Mouse (Mus musculus) lung, embryonic 14.5 days (tissue): ENCODE measurements around the gene Trim60. TPM values are rescaled to one million over a fixed set of nuclear protein-coding genes. Genes with fewer than 3 reads are reported as not detected.

ENCODE experiments used
- ATAC-seq: fragments of 200-750 bp; cut with Nextera tagmentation; 2 replicates; pipeline ENCODE4 v1.8.0; 2017; ENCODE audit warnings: mild to moderate bottlenecking, moderate TSS enrichment, moderate library complexity; ENCODE audit not compliant: insufficient read depth
- DNase-seq: peaks from one replicate; pipeline ENCODE4 v3.0.0-alpha.2; 2015
- H3K27ac ChIP-seq: fragments of 300-500 bp; sonication (generic); 2 replicates; pipeline ENCODE4 v1.5.1; 2014; ENCODE audit warnings: low read depth, mild to moderate bottlenecking, moderate library complexity
- H3K27me3 ChIP-seq: fragments of 300-500 bp; sonication (generic); 2 replicates; pipeline ENCODE4 v1.6.1; 2014; ENCODE audit warnings: low read length, control low read depth; ENCODE audit not compliant: insufficient read depth
- H3K36me3 ChIP-seq: fragments of 300-500 bp; sonication (generic); 2 replicates; pipeline ENCODE4 v1.6.1; 2014; ENCODE audit warnings: control low read depth; ENCODE audit not compliant: insufficient read depth
- H3K4me1 ChIP-seq: fragments of 300-500 bp; sonication (generic); 2 replicates; pipeline ENCODE4 v1.6.1; 2014; ENCODE audit warnings: antibody characterized with exemption, control low read depth; ENCODE audit not compliant: insufficient read depth
- H3K4me2 ChIP-seq: fragments of 300-500 bp; sonication (generic); 2 replicates; pipeline ENCODE4 v1.6.1; 2014; ENCODE audit warnings: mild to moderate bottlenecking
- H3K4me3 ChIP-seq: fragments of 300-500 bp; sonication (generic); 2 replicates; pipeline ENCODE4 v1.5.1; 2014; ENCODE audit warnings: low read depth, low read length
- H3K9ac ChIP-seq: fragments of 300-500 bp; sonication (generic); 2 replicates; pipeline ENCODE4 v1.6.1; 2014
- H3K9me3 ChIP-seq: fragments of 300-500 bp; sonication (generic); 2 replicates; pipeline ENCODE4 v1.6.1; 2016; ENCODE audit warnings: low read depth, low read length, control low read depth
- CTCF ChIP-seq: IDR thresholded peaks from 2 replicates; pipeline ENCODE4 v1.5.1; 2016; ENCODE audit warnings: antibody characterized with exemption, low read depth
- WGBS: fragments of 180-500 bp; shearing (Covaris S2); extraction: QIAGEN DNeasy Blood & Tissue Kit; methylation state at CpG from one replicate; pipeline ENCODE4 v1.1.7; 2014; 5-methylcytosine and 5-hydroxymethylcytosine counted together
- polyA plus RNA-seq: library from polyadenylated mRNA; unstranded; fragments of >200 nt; fragmentation: Nextera tagmentation; extraction: Ambion mirVana; gene quantifications from 2 replicates; pipeline ENCODE4 v1.2.1, GENCODE M21; 2014

The Trim60 gene
- polyA plus RNA-seq, 1 experiment from 2014 or later, result not detected

DNA sequence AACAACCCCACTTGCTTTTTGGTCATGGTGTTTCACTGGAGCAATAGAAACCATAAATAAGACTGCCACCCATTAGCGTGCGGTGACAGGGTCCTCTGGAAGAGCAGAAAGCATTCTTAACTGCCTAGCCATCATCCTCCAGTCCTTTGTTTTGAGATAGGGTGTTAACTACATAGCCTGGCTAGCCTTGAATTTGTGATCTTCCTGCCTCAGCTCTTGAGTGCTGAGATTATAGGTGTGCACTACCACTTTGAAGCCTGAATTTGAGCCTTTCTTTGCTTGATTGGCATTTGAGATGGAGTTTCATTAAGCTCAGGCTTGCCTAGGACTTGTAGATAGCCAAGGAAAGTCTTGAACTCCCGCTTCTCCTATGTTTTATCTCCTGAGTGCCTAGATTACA is 35.2 kb upstream of the Trim60 start:
- H3K9me3 ChIP-seq, result no peaks in the 10 kb centered on the region
- no peaks in the 10 kb centered on the region for H3K4me1 ChIP-seq
- DNase-seq (no peak), ATAC-seq (no peak)
- H3K4me3 ChIP-seq, result no peak overlapping the region
- H3K27ac ChIP-seq, result no peak overlapping the region
- no peaks in the 10 kb centered on the region for H3K27me3 ChIP-seq
- no peak overlapping the region for H3K9ac ChIP-seq
- 88% methylated on average over 3 of the region's 3 CpGs for WGBS
- no peak for TF ChIP-seq CTCF
- H3K4me2 ChIP-seq, result no peak overlapping the region
- H3K36me3 ChIP-seq, result no peaks in the 10 kb centered on the region

DNA sequence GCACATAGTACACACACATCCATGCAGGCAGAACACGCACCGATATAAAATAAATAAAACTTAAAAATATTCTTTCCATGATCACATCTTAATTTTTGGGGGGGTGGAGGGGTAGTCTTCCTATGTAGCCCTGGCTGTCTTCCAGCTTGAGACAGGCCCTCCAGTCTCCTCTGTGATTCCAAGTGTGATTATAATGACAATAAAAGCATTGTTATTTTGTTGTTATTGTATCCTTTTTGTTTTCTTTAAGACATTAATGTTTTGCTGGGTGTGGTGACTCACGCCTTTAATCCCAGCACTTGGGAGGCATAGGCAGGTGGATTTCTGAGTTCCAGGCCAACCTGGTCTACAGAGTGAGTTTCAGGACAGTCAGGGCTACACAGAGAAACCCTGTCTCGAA is 29.4 kb upstream of the Trim60 start:
- WGBS, result 79% methylated on average over 4 of the region's 4 CpGs
- ATAC-seq (no peak), DNase-seq (no peak)
- no peaks in the 10 kb centered on the region for H3K4me1 ChIP-seq
- no peak overlapping the region for H3K27ac ChIP-seq
- H3K4me2 ChIP-seq, result no peak overlapping the region
- H3K36me3 ChIP-seq, result no peaks in the 10 kb centered on the region
- TF ChIP-seq CTCF, result no peak
- H3K4me3 ChIP-seq, result no peak overlapping the region
- H3K27me3 ChIP-seq, result no peaks in the 10 kb centered on the region
- no peaks in the 10 kb centered on the region for H3K9me3 ChIP-seq
- no peak overlapping the region for H3K9ac ChIP-seq

DNA sequence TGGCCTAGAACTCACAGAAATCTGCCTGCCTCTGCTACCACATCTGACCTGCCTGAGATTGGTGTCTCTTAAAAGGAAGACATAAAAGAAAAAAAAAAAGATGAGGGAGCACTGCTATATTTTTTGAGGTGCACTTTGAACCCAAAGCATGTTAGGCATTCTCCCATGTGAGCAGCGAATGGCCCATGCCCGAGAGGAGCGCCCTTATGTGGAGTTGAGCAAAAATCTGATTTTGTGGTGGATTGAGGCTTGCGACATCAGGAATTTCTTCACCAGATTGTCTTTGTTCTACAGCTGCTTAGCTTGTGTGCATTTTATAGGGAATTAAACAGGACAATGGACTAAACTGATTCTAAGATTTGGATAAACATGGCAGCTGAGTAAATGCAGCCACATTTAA is 28.8 kb upstream of the Trim60 start:
- ATAC-seq, result no peak
- no peaks in the 10 kb centered on the region for H3K27me3 ChIP-seq

DNA sequence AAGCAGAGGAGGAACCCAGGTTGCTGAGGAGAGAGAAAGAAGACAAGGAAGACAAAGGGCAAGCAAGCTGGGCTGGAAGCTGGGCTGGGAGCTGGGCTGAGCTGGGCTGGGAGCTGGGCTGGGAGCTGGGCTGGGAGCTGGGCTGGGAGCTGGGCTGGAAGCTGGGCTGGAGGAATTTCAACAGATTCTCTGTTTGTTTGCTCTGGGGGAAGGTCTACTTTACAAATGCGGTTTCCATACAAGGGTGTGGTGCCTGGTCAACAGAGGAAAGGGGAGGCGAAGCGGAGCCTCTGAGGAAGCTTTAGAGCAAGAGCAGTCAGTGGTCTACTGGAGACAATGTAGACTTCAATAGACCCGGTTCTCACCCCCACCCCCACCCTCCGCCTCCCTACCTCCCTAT is 28.2 kb upstream of the Trim60 start:
- WGBS, result 27% methylated on average over 5 of the region's 5 CpGs
- H3K4me2 ChIP-seq, result peak overlapping the region; percentile 27
- peak; percentile 82 for ATAC-seq

More for the DNA sequence above, 28.8 kb upstream of the Trim60 start:
- no peak overlapping the region for H3K4me2 ChIP-seq
- 89% methylated on average over 4 of the region's 4 CpGs for WGBS
- H3K4me1 ChIP-seq, result no peaks in the 10 kb centered on the region
- H3K27ac ChIP-seq, result no peak overlapping the region
- H3K36me3 ChIP-seq, result no peaks in the 10 kb centered on the region
- no peaks in the 10 kb centered on the region for H3K9me3 ChIP-seq
- no peak overlapping the region for H3K4me3 ChIP-seq
- no peak overlapping the region for H3K9ac ChIP-seq
- no peak for TF ChIP-seq CTCF
- no peak for DNase-seq

DNA sequence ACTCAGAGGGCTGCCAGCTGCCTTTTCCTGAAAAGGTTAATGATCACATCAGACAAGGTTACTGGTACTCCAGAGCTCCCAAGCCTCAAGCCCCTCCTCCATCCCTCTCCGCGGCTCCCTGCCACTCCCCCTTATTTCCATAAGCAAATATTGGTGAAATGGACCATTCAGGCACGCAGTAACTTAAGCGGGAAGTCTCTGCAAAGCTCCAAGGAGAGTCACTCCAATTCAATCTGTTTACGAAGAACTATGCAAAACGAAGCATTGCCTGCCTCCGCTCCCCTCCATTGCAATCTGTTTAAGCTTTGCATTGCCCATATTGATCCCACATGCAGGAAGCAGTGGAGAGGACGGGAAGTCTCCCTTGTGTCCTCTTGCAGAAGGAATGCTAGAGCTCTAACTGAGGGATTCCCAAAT is 18.7 kb upstream of the Trim60 start, which contains the start of gene Apela:
Gene Apela, minus strand, starts transcription at position 220 of the 417 bp plus-strand sequence.
- Histone ChIP-seq H3K36me3 (no peaks in the 10 kb centered on the region), H3K4me1 (no peaks in the 10 kb centered on the region), H3K9me3 (no peaks in the 10 kb centered on the region), H3K9ac (peak within 1 kb of the TSS; percentile 10; the same call in 1 of the 2 replicates), H3K4me2 (peak within 1 kb of the TSS; percentile 63), H3K27me3 (no peaks in the 10 kb centered on the region), H3K4me3 (peak within 1 kb of the TSS; percentile 20), H3K27ac (no peak within 1 kb of the TSS)
- peak; percentile 95 for ATAC-seq
- DNase-seq, result peak; percentile 80
- TF ChIP-seq CTCF, result no peak
- under 1% methylated on average over 8 of the region's 8 CpGs for WGBS

More for the DNA sequence above, 28.2 kb upstream of the Trim60 start:
- Histone ChIP-seq H3K36me3 (no peaks in the 10 kb centered on the region), H3K27me3 (no peaks in the 10 kb centered on the region), H3K27ac (no peak overlapping the region), H3K4me1 (no peaks in the 10 kb centered on the region), H3K9me3 (no peaks in the 10 kb centered on the region), H3K9ac (no peak overlapping the region), H3K4me3 (no peak overlapping the region)
- no peak for TF ChIP-seq CTCF
- peak; percentile 21 for DNase-seq

DNA sequence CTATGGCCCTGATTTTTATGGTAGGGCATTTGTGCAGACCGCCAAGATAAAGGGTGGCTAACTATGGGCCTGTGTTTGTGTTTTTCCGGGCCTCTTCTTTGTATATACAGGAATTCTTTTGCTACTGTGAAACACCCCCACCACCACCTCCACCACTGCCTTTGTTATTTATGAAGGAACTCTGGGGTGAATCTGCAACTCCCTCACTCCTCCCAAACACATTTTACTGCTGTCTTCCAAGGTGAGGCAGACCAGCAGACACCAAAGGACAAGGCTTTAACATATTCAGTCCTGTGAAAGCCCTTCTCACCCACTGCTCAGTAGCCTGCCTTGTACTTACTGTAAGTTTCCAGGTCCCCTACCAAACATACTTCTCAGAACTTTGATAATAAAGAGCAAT is 15.8 kb upstream of the Trim60 start:
- Histone ChIP-seq H3K4me2 (no peak overlapping the region), H3K9ac (no peak overlapping the region), H3K4me1 (no peaks in the 10 kb centered on the region), H3K9me3 (no peaks in the 10 kb centered on the region), H3K4me3 (no peak overlapping the region), H3K36me3 (no peaks in the 10 kb centered on the region), H3K27me3 (no peaks in the 10 kb centered on the region), H3K27ac (no peak overlapping the region)
- 44% methylated on average over 2 of the region's 2 CpGs for WGBS
- no peak for TF ChIP-seq CTCF
- no peak for DNase-seq
- no peak for ATAC-seq

DNA sequence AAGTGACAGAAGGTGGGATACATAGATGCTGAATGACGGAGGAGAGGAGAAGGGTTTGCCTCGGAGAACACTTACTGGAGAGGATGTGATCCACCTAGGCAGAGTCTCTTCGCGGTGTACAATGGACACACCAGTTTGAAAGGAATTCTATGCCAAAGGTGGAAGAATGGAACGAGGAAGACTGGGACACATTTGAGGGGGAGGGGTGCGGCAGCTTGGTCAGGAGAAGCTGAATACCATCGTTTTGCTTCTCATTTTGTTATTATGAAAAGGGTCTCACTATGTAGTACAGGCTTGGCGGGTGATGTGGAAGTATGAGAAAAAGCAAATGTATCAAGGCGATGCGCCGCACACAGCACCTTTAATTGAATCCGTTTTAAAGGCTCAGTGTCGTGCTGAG is 14.7 kb upstream of the Trim60 start:
- Histone ChIP-seq H3K27me3 (no peaks in the 10 kb centered on the region), H3K4me2 (no peak overlapping the region), H3K4me1 (no peaks in the 10 kb centered on the region), H3K36me3 (no peaks in the 10 kb centered on the region), H3K9me3 (no peaks in the 10 kb centered on the region), H3K4me3 (no peak overlapping the region), H3K27ac (no peak overlapping the region), H3K9ac (no peak overlapping the region)
- DNase-seq (no peak), ATAC-seq (no peak)
- no peak for TF ChIP-seq CTCF
- 69% methylated on average over 13 of the region's 13 CpGs for WGBS

DNA sequence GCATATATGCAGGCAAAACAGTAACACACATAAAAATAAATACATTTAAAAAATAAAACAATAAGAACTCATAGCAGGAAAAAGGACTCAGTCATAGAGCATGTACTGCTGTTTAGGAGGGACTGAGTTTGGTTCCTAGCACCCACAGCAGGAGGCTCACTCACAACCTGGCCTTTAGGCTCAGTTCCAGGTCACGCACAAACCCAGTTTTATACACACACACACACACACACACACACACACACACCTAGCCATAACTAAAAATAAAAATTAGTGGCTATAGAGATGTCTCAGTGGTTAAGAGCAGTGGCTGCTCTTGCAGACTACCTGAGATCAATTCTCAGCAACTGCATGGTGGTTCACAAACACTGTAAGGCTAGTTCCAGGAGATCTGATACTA is 13.7 kb upstream of the Trim60 start:
- no peak for DNase-seq
- Histone ChIP-seq H3K9ac (no peak overlapping the region), H3K36me3 (no peaks in the 10 kb centered on the region), H3K4me2 (no peak overlapping the region), H3K4me3 (no peak overlapping the region), H3K4me1 (no peaks in the 10 kb centered on the region), H3K27me3 (no peaks in the 10 kb centered on the region), H3K27ac (no peak overlapping the region), H3K9me3 (no peaks in the 10 kb centered on the region)
- no peak for ATAC-seq
- no peak for TF ChIP-seq CTCF
- 100% methylated on average over 1 of the region's 1 CpGs for WGBS
